Mouse (Mus musculus) kidney, adult 2 months (tissue): ENCODE results near the gene Lgals7. TPM values are rescaled to one million over a fixed set of nuclear protein-coding genes. Genes with fewer than 3 reads are reported as not detected.

Source experiments
- DNase-seq: peaks from one replicate; pipeline ENCODE4 v3.0.0; 2021
- H3K27ac ChIP-seq: fragments of 200-500 bp; 2 replicates; pipeline ENCODE4 v1.5.1; 2012; ENCODE audit warnings: low read depth, low read length, control low read depth, inconsistent platforms; ENCODE audit not compliant: insufficient read depth
- H3K27me3 ChIP-seq: fragments of 200-500 bp; replicated peaks from 2 replicates; pipeline ENCODE4 v1.6.1; 2012; ENCODE audit warnings: mild to moderate bottlenecking, moderate library complexity, low read length, inconsistent platforms; ENCODE audit not compliant: control insufficient read depth, insufficient read depth
- H3K36me3 ChIP-seq: fragments of 200-500 bp; 2 replicates; pipeline ENCODE4 v1.6.1; 2012; ENCODE audit warnings: mild to moderate bottlenecking, moderate library complexity, low read length, inconsistent platforms; ENCODE audit not compliant: control insufficient read depth, insufficient read depth
- H3K4me1 ChIP-seq: fragments of 200-500 bp; 2 replicates; pipeline ENCODE4 v1.6.1; 2011; ENCODE audit warnings: low read length; ENCODE audit not compliant: control insufficient read depth, insufficient read depth
- H3K4me3 ChIP-seq: fragments of 200-500 bp; 2 replicates; pipeline ENCODE4 v1.5.1; 2011; ENCODE audit warnings: mild to moderate bottlenecking, low read depth, low read length, control low read depth; ENCODE audit not compliant: insufficient read depth
- CTCF ChIP-seq: fragments of 200-500 bp; conservative IDR thresholded peaks from 2 replicates; pipeline ENCODE4 v1.5.1; 2011; ENCODE audit warnings: low read depth, mild to moderate bottlenecking, control low read depth, low read length, moderate library complexity, mixed read lengths; ENCODE audit not compliant: insufficient read depth, insufficient read length
- POLR2A ChIP-seq: fragments of 200-500 bp; IDR thresholded peaks from one replicate; pipeline ENCODE4 v1.6.1; 2011; ENCODE audit warnings: low read depth, low read length, control low read depth
- WGBS: fragments of 180-500 bp; shearing (Covaris S2); methylation state at CpG from one replicate; pipeline ENCODE4 v1.1.7; 2018; 5-methylcytosine and 5-hydroxymethylcytosine counted together
- polyA plus RNA-seq: library from polyadenylated mRNA; depleted of rRNA; stranded (reverse); fragments of >200 nt; gene quantifications from 2 replicates; pipeline ENCODE4 v1.2.3, GENCODE M21; 2012

Lgals7 gene
- polyA plus RNA-seq, 1 experiment: 1.6 TPM

DNA sequence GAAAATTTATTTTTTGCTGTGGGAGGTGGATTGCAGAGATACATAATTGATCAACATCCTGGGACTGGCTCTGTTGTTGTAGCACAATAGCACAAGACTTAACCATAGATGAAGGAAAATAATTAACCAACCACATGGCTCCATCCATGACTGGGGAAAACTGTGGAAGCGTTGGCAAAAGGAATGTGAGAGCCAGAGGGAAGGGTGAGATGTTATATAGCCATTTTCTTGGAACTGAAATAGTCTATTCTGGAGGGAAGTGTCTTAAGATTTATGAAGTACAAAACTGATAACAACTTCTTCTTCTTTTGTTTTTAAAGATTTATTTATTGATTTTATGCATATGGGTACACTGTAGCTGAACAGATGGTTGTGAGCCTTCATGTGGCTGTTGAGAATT is 16.4 kb upstream of the Lgals7 start:
- Histone ChIP-seq H3K4me3 (no peak overlapping the region), H3K27me3 (no peaks in the 10 kb centered on the region), H3K27ac (no peak overlapping the region), H3K4me1 (no peaks in the 10 kb centered on the region), H3K36me3 (no peaks in the 10 kb centered on the region)
- 25% methylated on average over 1 of the region's 1 CpGs for WGBS
- no peak for DNase-seq
- no peak for TF ChIP-seq CTCF
- TF ChIP-seq POLR2A: no peak

DNA sequence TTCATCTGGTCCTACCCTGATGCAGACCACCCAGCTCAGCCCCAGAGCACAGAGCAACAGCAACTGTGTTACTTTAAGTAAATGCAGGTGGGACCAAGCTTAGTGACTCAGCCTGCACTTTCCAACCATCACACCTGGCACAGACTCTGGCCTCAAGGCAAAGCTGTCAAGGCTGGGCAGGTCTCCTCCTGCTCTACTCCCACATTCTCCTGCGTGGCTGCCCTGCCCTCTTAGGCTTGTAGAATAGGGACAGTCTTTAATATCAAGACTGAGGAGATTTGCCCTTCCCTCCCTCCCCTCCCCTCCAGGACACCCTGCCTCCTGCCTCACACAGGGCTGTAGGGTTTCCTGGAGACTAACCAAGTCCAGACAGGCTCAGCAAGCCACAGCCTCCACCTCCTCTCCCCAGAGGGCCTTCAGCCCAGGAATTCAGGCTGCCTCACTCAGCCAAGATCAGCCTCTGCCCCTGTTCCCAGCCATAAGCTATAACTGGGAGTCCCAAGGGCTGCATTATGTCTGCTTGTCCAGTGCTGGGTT is 13.9 kb upstream of the Lgals7 start:
- no peak overlapping the region for H3K27ac ChIP-seq
- no peaks in the 10 kb centered on the region for H3K36me3 ChIP-seq
- TF ChIP-seq POLR2A (no peak), CTCF (no peak)
- no peak overlapping the region for H3K4me3 ChIP-seq
- no peaks in the 10 kb centered on the region for H3K4me1 ChIP-seq
- WGBS: 24% methylated on average over 1 of the region's 1 CpGs
- no peaks in the 10 kb centered on the region for H3K27me3 ChIP-seq
- DNase-seq: no peak

DNA sequence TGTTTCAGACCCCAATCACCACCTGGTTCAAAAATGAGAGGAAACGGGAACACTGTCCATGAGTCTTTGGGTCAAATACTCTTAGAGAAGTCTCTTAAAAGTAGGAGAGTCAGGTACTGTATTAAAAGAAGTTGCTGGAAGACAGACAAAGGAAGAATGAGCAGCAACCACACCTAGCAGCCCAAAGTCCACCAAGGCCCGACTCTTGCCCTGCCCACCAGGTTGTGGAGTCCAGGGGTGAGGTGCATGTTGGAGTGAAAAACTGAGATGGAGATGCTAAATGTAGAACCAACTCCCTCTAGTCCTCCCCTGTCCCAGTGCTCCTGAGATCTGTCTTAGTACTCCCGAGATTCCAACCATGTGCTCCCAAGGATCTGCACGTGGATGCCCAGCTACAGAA is 13.0 kb upstream of the Lgals7 start:
- WGBS: 70% methylated on average over 4 of the region's 4 CpGs
- Histone ChIP-seq H3K27ac (no peak overlapping the region), H3K4me3 (no peak overlapping the region), H3K27me3 (no peaks in the 10 kb centered on the region), H3K4me1 (no peaks in the 10 kb centered on the region), H3K36me3 (no peaks in the 10 kb centered on the region)
- TF ChIP-seq CTCF: no peak
- TF ChIP-seq POLR2A: no peak
- no peak for DNase-seq

DNA sequence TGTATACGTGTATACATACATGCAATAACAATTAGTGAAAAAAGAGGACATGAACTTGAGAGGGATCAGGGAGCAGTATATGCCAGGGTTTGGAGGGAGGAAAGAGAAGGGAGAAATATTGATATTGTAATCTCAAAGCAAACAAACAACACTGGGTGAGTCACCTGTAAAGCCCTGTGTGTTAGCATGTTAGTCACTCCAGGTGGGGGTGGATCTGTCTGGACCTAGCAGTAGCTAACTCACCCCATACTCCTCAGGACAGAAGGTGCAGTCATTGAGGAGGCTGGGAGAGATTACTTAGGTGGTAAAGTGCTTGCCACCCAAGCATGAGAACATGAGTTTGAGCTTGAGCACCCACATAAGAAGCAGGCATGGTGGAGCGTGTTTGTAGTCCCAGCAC is 3.7 kb upstream of the Lgals7 start:
- WGBS: 89% methylated on average over 2 of the region's 2 CpGs
- Histone ChIP-seq H3K4me3 (no peak overlapping the region), H3K36me3 (no peaks in the 10 kb centered on the region), H3K4me1 (no peaks in the 10 kb centered on the region), H3K27me3 (no peaks in the 10 kb centered on the region), H3K27ac (no peak overlapping the region)
- DNase-seq: no peak
- TF ChIP-seq CTCF (no peak), POLR2A (no peak)

DNA sequence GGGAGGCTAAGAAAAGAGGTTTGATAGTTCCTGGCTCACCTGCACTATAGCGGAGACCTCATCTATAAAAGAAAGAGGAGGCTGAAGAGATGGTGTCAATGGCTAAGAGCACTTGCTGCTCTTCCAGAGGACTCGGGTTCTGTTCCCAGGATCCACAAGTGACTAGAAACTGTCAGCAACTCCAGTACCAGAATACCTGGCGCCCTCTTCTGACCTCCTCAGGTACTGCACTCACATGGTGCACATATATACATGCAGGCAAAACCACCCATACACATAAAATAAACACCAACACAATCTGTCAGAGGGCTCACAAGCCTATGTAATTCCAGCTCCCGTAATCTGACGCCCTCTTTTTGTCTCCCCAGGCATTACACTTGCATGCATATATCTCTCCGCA is 2.8 kb upstream of the Lgals7 start:
- Histone ChIP-seq H3K4me1 (no peaks in the 10 kb centered on the region), H3K36me3 (no peaks in the 10 kb centered on the region), H3K4me3 (no peak overlapping the region), H3K27ac (no peak overlapping the region), H3K27me3 (no peaks in the 10 kb centered on the region)
- DNase-seq: no peak
- WGBS: 91% methylated on average over 6 of the region's 6 CpGs
- 0 out of 2 replicates have a peak, but pooled peaks have one; percentile 19 for TF ChIP-seq CTCF
- TF ChIP-seq POLR2A: no peak

DNA sequence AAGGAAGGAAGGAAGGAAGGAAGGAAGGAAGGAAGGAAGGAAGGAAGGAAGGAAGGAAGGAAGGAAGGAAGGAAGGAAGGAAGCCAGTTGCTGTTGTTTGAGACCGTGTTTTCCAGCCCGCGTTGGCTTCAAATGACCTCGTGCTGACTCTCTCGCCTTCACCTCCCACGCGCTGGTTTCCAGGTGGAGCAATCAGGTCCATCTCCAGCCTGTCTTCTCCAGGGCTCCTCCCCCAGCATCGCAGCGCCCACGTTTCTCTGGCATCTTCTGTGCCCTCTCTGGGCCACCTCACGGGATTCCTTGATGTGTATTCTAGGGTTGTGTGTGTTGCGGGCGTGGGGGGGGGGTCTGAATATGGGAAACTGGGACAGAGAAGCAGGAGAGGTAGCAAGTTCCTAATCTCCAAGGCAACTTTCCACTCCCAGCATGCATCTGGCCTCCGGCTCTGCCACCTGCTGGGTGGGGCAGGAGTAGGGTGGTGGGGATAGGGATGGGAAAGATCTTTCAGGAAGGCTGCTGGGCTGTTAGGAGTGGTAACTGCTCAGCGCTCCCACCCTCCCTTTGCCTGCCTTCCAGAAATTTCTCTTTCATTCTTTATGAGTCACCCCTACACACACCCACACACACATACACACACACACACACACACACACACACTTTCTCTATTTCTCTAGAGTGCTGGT is 695 bp upstream of the Lgals7 start:
- H3K27me3 ChIP-seq: no peaks in the 10 kb centered on the region
- DNase-seq: no peak
- no peak overlapping the region for H3K27ac ChIP-seq
- TF ChIP-seq CTCF (no peak), POLR2A (no peak)
- H3K4me3 ChIP-seq: no peak overlapping the region
- H3K36me3 ChIP-seq: no peaks in the 10 kb centered on the region
- no peaks in the 10 kb centered on the region for H3K4me1 ChIP-seq
- WGBS: 65% methylated on average over 15 of the region's 15 CpGs

DNA sequence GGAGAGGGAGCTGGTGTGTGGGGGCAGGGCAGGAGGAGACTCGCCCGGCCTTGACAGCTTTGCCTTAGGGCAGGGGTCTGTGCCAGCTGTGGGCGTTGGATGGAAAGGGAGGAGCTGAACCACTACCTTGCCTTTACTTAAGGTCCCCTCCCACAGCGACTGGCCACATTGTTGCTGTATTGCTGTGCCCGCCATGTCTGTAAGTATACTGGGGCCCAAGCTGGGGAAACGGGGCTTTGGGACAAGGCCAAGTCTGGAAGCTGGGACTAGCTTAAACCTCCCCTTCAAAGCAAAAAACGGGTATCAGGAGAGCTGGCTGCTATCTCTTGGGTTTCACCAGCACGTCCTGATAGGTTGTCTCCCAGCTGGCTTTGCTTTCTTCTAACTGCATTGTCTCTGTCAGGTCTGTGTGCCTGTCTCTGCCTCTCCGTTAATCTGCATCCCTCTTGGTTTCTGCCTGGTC is 666 bp downstream of the Lgals7 start:
- H3K36me3 ChIP-seq: no peaks in the 10 kb centered on the region
- H3K27ac ChIP-seq: no peak overlapping the region
- no peak for DNase-seq
- no peak overlapping the region for H3K4me3 ChIP-seq
- H3K4me1 ChIP-seq: no peaks in the 10 kb centered on the region
- WGBS: 52% methylated on average over 9 of the region's 9 CpGs
- TF ChIP-seq CTCF: no peak
- no peak for TF ChIP-seq POLR2A
- H3K27me3 ChIP-seq: no peaks in the 10 kb centered on the region
